Mouse (Mus musculus): Measurements from ENCODE around the gene Ppp1r14c. TPM values are rescaled to one million over a fixed set of nuclear protein-coding genes. Genes with fewer than 3 reads are reported as not detected.

Ppp1r14c gene
- 4.7 and 4.8 TPM in 2 replicates for polyA plus RNA-seq (2014; fragmentation: Nextera tagmentation; extraction: Ambion mirVana)

GRCm38 (mm10) chr10:3366036-3366869, at the start of gene Ppp1r14c:
TSS of gene Ppp1r14c (plus strand) at chr10:3366057.
- under 1% methylated on average over 73 of the region's 74 CpGs for WGBS
- no peaks in the 10 kb centered on the region for H3K36me3 ChIP-seq (ENCODE audit: control insufficient read depth, insufficient read depth, low read length)
- H3K27ac ChIP-seq (ENCODE audit: low read depth, low read length) = no peak within 1 kb of the TSS
- H3K27me3 ChIP-seq (ENCODE audit: control insufficient read depth, insufficient read depth, low read length) = peaks cover 4% of the 10 kb centered on the region
- peaks cover 6% of the 10 kb centered on the region for H3K4me1 ChIP-seq (ENCODE audit: control insufficient read depth, insufficient read depth, low read length)
- no peaks in the 10 kb centered on the region for H3K9me3 ChIP-seq (ENCODE audit: control insufficient read depth, low read length)
- H3K4me2 ChIP-seq = peak within 1 kb of the TSS; percentile 91
- ATAC-seq (ENCODE audit: low FRiP score) (peak; percentile 90), DNase-seq (ENCODE audit: low spot score, missing footprints) (peak; percentile 97)
- peak within 1 kb of the TSS; percentile 55 for H3K4me3 ChIP-seq (ENCODE audit: low read depth, low read length)
- H3K9ac ChIP-seq (ENCODE audit: low read length) = peak within 1 kb of the TSS; percentile 66

GRCm38 (mm10) chr10:3321406-3321805, 44.5 kb upstream of the Ppp1r14c start:
- DNase-seq (ENCODE audit: low spot score, missing footprints) (no peak), ATAC-seq (ENCODE audit: low FRiP score) (no peak)
- WGBS = 84% methylated on average over 2 of the region's 2 CpGs
- Histone ChIP-seq H3K36me3 (ENCODE audit: control insufficient read depth, insufficient read depth, low read length) (no peaks in the 10 kb centered on the region), H3K27ac (ENCODE audit: low read depth, low read length) (no peak overlapping the region), H3K4me3 (ENCODE audit: low read depth, low read length) (no peak overlapping the region), H3K27me3 (ENCODE audit: control insufficient read depth, insufficient read depth, low read length) (no peaks in the 10 kb centered on the region), H3K9me3 (ENCODE audit: control insufficient read depth, low read length) (peaks cover 4% of the 10 kb centered on the region; the same call in 1 of the 2 replicates), H3K4me1 (ENCODE audit: control insufficient read depth, insufficient read depth, low read length) (no peaks in the 10 kb centered on the region), H3K4me2 (no peak overlapping the region), H3K9ac (ENCODE audit: low read length) (no peak overlapping the region)

- 97% methylated on average over 1 of the region's 1 CpGs for WGBS
- Histone ChIP-seq H3K9ac (ENCODE audit: low read length) (no peak overlapping the region), H3K36me3 (ENCODE audit: control insufficient read depth, insufficient read depth, low read length) (no peaks in the 10 kb centered on the region), H3K4me2 (no peak overlapping the region), H3K27ac (ENCODE audit: low read depth, low read length) (no peak overlapping the region), H3K9me3 (ENCODE audit: control insufficient read depth, low read length) (peaks cover 4% of the 10 kb centered on the region; the same call in 1 of the 2 replicates), H3K4me1 (ENCODE audit: control insufficient read depth, insufficient read depth, low read length) (no peaks in the 10 kb centered on the region), H3K4me3 (ENCODE audit: low read depth, low read length) (no peak overlapping the region), H3K27me3 (ENCODE audit: control insufficient read depth, insufficient read depth, low read length) (no peaks in the 10 kb centered on the region)
- ATAC-seq (ENCODE audit: low FRiP score) (no peak), DNase-seq (ENCODE audit: low spot score, missing footprints) (no peak)
These were observed 40.4 kb upstream of the Ppp1r14c start for GRCm38 (mm10) chr10:3325447-3325846.

GRCm38 (mm10) chr10:3332880-3333279, 33.0 kb upstream of the Ppp1r14c start:
- Histone ChIP-seq H3K9ac (ENCODE audit: low read length) (no peak overlapping the region), H3K4me1 (ENCODE audit: control insufficient read depth, insufficient read depth, low read length) (no peaks in the 10 kb centered on the region), H3K36me3 (ENCODE audit: control insufficient read depth, insufficient read depth, low read length) (no peaks in the 10 kb centered on the region), H3K4me3 (ENCODE audit: low read depth, low read length) (no peak overlapping the region), H3K27ac (ENCODE audit: low read depth, low read length) (no peak overlapping the region), H3K27me3 (ENCODE audit: control insufficient read depth, insufficient read depth, low read length) (no peaks in the 10 kb centered on the region), H3K4me2 (no peak overlapping the region), H3K9me3 (ENCODE audit: control insufficient read depth, low read length) (no peaks in the 10 kb centered on the region)
- DNase-seq (ENCODE audit: low spot score, missing footprints) (peak; percentile 96), ATAC-seq (ENCODE audit: low FRiP score) (peak; percentile 71; the same call in 1 of the 2 replicates)
- WGBS = 26% methylated on average over 3 of the region's 3 CpGs

- Histone ChIP-seq H3K27ac (ENCODE audit: low read depth, low read length) (no peak overlapping the region), H3K4me3 (ENCODE audit: low read depth, low read length) (no peak overlapping the region), H3K4me1 (ENCODE audit: control insufficient read depth, insufficient read depth, low read length) (no peaks in the 10 kb centered on the region), H3K36me3 (ENCODE audit: control insufficient read depth, insufficient read depth, low read length) (no peaks in the 10 kb centered on the region), H3K27me3 (ENCODE audit: control insufficient read depth, insufficient read depth, low read length) (no peaks in the 10 kb centered on the region), H3K9ac (ENCODE audit: low read length) (no peak overlapping the region), H3K9me3 (ENCODE audit: control insufficient read depth, low read length) (no peaks in the 10 kb centered on the region), H3K4me2 (no peak overlapping the region)
- ATAC-seq (ENCODE audit: low FRiP score) (no peak), DNase-seq (ENCODE audit: low spot score, missing footprints) (no peak)
These were observed 31.3 kb upstream of the Ppp1r14c start for GRCm38 (mm10) chr10:3334570-3334969.

GRCm38 (mm10) chr10:3336729-3337329, 29.0 kb upstream of the Ppp1r14c start:
- Histone ChIP-seq H3K4me1 (ENCODE audit: control insufficient read depth, insufficient read depth, low read length) (no peaks in the 10 kb centered on the region), H3K27me3 (ENCODE audit: control insufficient read depth, insufficient read depth, low read length) (no peaks in the 10 kb centered on the region), H3K36me3 (ENCODE audit: control insufficient read depth, insufficient read depth, low read length) (no peaks in the 10 kb centered on the region), H3K27ac (ENCODE audit: low read depth, low read length) (no peak overlapping the region), H3K9ac (ENCODE audit: low read length) (no peak overlapping the region), H3K4me3 (ENCODE audit: low read depth, low read length) (no peak overlapping the region), H3K4me2 (no peak overlapping the region), H3K9me3 (ENCODE audit: control insufficient read depth, low read length) (no peaks in the 10 kb centered on the region)
- WGBS = 80% methylated on average over 7 of the region's 7 CpGs
- ATAC-seq (ENCODE audit: low FRiP score) (no peak), DNase-seq (ENCODE audit: low spot score, missing footprints) (no peak)

- Histone ChIP-seq H3K36me3 (ENCODE audit: control insufficient read depth, insufficient read depth, low read length) (no peaks in the 10 kb centered on the region), H3K4me1 (ENCODE audit: control insufficient read depth, insufficient read depth, low read length) (no peaks in the 10 kb centered on the region), H3K4me2 (no peak overlapping the region), H3K27ac (ENCODE audit: low read depth, low read length) (no peak overlapping the region), H3K9ac (ENCODE audit: low read length) (no peak overlapping the region), H3K4me3 (ENCODE audit: low read depth, low read length) (no peak overlapping the region), H3K27me3 (ENCODE audit: control insufficient read depth, insufficient read depth, low read length) (no peaks in the 10 kb centered on the region), H3K9me3 (ENCODE audit: control insufficient read depth, low read length) (no peaks in the 10 kb centered on the region)
- no peak for DNase-seq (ENCODE audit: low spot score, missing footprints)
- WGBS = 62% methylated on average over 2 of the region's 2 CpGs
- no peak for ATAC-seq (ENCODE audit: low FRiP score)
These were observed 28.4 kb upstream of the Ppp1r14c start for GRCm38 (mm10) chr10:3337330-3337901.

GRCm38 (mm10) chr10:3345706-3346105, 20.2 kb upstream of the Ppp1r14c start:
- H3K27me3 ChIP-seq (ENCODE audit: control insufficient read depth, insufficient read depth, low read length) = no peaks in the 10 kb centered on the region
- H3K4me2 ChIP-seq = no peak overlapping the region
- no peak overlapping the region for H3K27ac ChIP-seq (ENCODE audit: low read depth, low read length)
- no peaks in the 10 kb centered on the region for H3K9me3 ChIP-seq (ENCODE audit: control insufficient read depth, low read length)
- WGBS = 54% methylated on average over 5 of the region's 5 CpGs
- no peaks in the 10 kb centered on the region for H3K36me3 ChIP-seq (ENCODE audit: control insufficient read depth, insufficient read depth, low read length)
- H3K9ac ChIP-seq (ENCODE audit: low read length) = no peak overlapping the region
- H3K4me1 ChIP-seq (ENCODE audit: control insufficient read depth, insufficient read depth, low read length) = no peaks in the 10 kb centered on the region
- no peak for ATAC-seq (ENCODE audit: low FRiP score)
- DNase-seq (ENCODE audit: low spot score, missing footprints) = no peak
- H3K4me3 ChIP-seq (ENCODE audit: low read depth, low read length) = no peak overlapping the region

- Histone ChIP-seq H3K4me1 (ENCODE audit: control insufficient read depth, insufficient read depth, low read length) (no peaks in the 10 kb centered on the region), H3K27me3 (ENCODE audit: control insufficient read depth, insufficient read depth, low read length) (no peaks in the 10 kb centered on the region), H3K9me3 (ENCODE audit: control insufficient read depth, low read length) (no peaks in the 10 kb centered on the region), H3K27ac (ENCODE audit: low read depth, low read length) (no peak overlapping the region), H3K9ac (ENCODE audit: low read length) (no peak overlapping the region), H3K36me3 (ENCODE audit: control insufficient read depth, insufficient read depth, low read length) (no peaks in the 10 kb centered on the region), H3K4me3 (ENCODE audit: low read depth, low read length) (no peak overlapping the region), H3K4me2 (no peak overlapping the region)
- DNase-seq (ENCODE audit: low spot score, missing footprints) (no peak), ATAC-seq (ENCODE audit: low FRiP score) (no peak)
- 68% methylated on average over 1 of the region's 1 CpGs for WGBS
These were observed 6.3 kb upstream of the Ppp1r14c start for GRCm38 (mm10) chr10:3359531-3359930.

Measured in midbrain, embryonic 11.5 days (tissue).